Mouse (Mus musculus): ENCODE data around the gene Taf6l.

Taf6l gene

GRCm38 (mm10) chr19:8786008-8786781, at the start of gene Taf6l:
TSS of gene Taf6l (minus strand) at chr19:8786417.
- DNase-seq (ENCODE audit: low spot score in 2 of 2): peak; percentile 87 to 92

GRCm38 (mm10) chr19:8832971-8833370, 46.8 kb upstream of the Taf6l start:
- no peak for DNase-seq (ENCODE audit: low spot score in 2 of 2)

- no peak for DNase-seq (ENCODE audit: low spot score in 2 of 2)
These were observed 45.0 kb upstream of the Taf6l start for GRCm38 (mm10) chr19:8831262-8831661.

GRCm38 (mm10) chr19:8830664-8831063, 44.4 kb upstream of the Taf6l start:
- DNase-seq (ENCODE audit: low spot score in 2 of 2): no peak

GRCm38 (mm10) chr19:8829660-8830059, 43.4 kb upstream of the Taf6l start, which contains the start of gene AC129217.1:
TSS of gene AC129217.1 (plus strand) at chr19:8829773.
- no peak for DNase-seq (ENCODE audit: low spot score in 2 of 2)

- no peak for DNase-seq (ENCODE audit: low spot score in 2 of 2)
These were observed 36.5 kb upstream of the Taf6l start for GRCm38 (mm10) chr19:8822696-8823095.

GRCm38 (mm10) chr19:8821146-8821545, 34.9 kb upstream of the Taf6l start:
- no peak for DNase-seq (ENCODE audit: low spot score in 2 of 2)

GRCm38 (mm10) chr19:8820424-8820956, 34.3 kb upstream of the Taf6l start:
- DNase-seq (ENCODE audit: low spot score in 2 of 2): peak in 1 of 2 experiments; percentile 44

- peak; percentile 95 to 99 for DNase-seq (ENCODE audit: low spot score in 2 of 2)
These were observed 33.6 kb upstream of the Taf6l start, which contains the start of gene Hnrnpul2 for GRCm38 (mm10) chr19:8819596-8820423. TSS of gene Hnrnpul2 (plus strand) at chr19:8820010.

GRCm38 (mm10) chr19:8818801-8819595, 32.8 kb upstream of the Taf6l start, which contains the start of gene Ttc9c:
TSS of gene Ttc9c (minus strand) at chr19:8819333.
- peak; percentile 90 to 93 for DNase-seq (ENCODE audit: low spot score in 2 of 2)

GRCm38 (mm10) chr19:8818301-8818798, 32.1 kb upstream of the Taf6l start:
- DNase-seq (ENCODE audit: low spot score in 2 of 2): no peak

- no peak for DNase-seq (ENCODE audit: low spot score in 2 of 2)
These were observed 30.8 kb upstream of the Taf6l start for GRCm38 (mm10) chr19:8817001-8817400.

- no peak for DNase-seq (ENCODE audit: low spot score in 2 of 2)
These were observed 29.6 kb upstream of the Taf6l start for GRCm38 (mm10) chr19:8815812-8816211.

GRCm38 (mm10) chr19:8806810-8807209, 20.6 kb upstream of the Taf6l start:
- no peak for DNase-seq (ENCODE audit: low spot score in 2 of 2)

- no peak for DNase-seq (ENCODE audit: low spot score in 2 of 2)
These were observed 17.9 kb upstream of the Taf6l start for GRCm38 (mm10) chr19:8803879-8804660.

GRCm38 (mm10) chr19:8803204-8803780, 17.1 kb upstream of the Taf6l start:
- DNase-seq (ENCODE audit: low spot score in 2 of 2): no peak

GRCm38 (mm10) chr19:8802130-8802821, 16.1 kb upstream of the Taf6l start, which contains the start of gene Zbtb3:
TSS of gene Zbtb3 (plus strand) at chr19:8802555.
- DNase-seq (ENCODE audit: low spot score in 2 of 2): peak; percentile 85 to 92

GRCm38 (mm10) chr19:8798947-8799315, 12.7 kb upstream of the Taf6l start:
- DNase-seq (ENCODE audit: low spot score in 2 of 2): no peak

- DNase-seq (ENCODE audit: low spot score in 2 of 2): peak; percentile 85 to 87
These were observed 12.2 kb upstream of the Taf6l start, which contains the start of gene Polr2g for GRCm38 (mm10) chr19:8798264-8798946. TSS of gene Polr2g (minus strand) at chr19:8798577.

Data from thymus, postnatal 10 days (tissue).